Mouse (Mus musculus): ENCODE results near the gene Bax. TPM values are rescaled to one million over a fixed set of nuclear protein-coding genes. Genes with fewer than 3 reads are reported as not detected.

Bax gene
- 10 to 100 TPM; 24.7 to 26.7 TPM for total RNA-seq (2021)

- DNase-seq (ENCODE audit: low spot score): peak; percentile 91
- intact Hi-C loops (cut with DNase I): no loop called here
Measured at GRCm38 (mm10) chr7:45466283-45467089, at the start of gene Bax. Gene Bax, minus strand, starts transcription at chr7:45466898.

GRCm38 (mm10) chr7:45515436-45515835 is 48.7 kb upstream of the Bax start:
- DNase-seq (ENCODE audit: low spot score): no peak
- intact Hi-C loops (cut with DNase I): no loop called here

GRCm38 (mm10) chr7:45514411-45514810 is 47.7 kb upstream of the Bax start:
- DNase-seq (ENCODE audit: low spot score): no peak
- intact Hi-C loops (cut with DNase I): no loop called here

GRCm38 (mm10) chr7:45509912-45510787 is 43.5 kb upstream of the Bax start, which contains the start of gene Nucb1:
Gene Nucb1, minus strand, starts transcription at chr7:45510406.
- intact Hi-C loops (cut with DNase I): no loop called here
- DNase-seq (ENCODE audit: low spot score): peak; percentile 88

- no peak for DNase-seq (ENCODE audit: low spot score)
- intact Hi-C loops (cut with DNase I): no loop called here
Measured at GRCm38 (mm10) chr7:45509181-45509882, 42.6 kb upstream of the Bax start.

GRCm38 (mm10) chr7:45508561-45508960 is 41.9 kb upstream of the Bax start:
- DNase-seq (ENCODE audit: low spot score): no peak
- intact Hi-C loops (cut with DNase I): no loop called here

GRCm38 (mm10) chr7:45507583-45507982 is 40.9 kb upstream of the Bax start:
- intact Hi-C loops (cut with DNase I): no loop called here
- no peak for DNase-seq (ENCODE audit: low spot score)

GRCm38 (mm10) chr7:45498427-45498826 is 31.7 kb upstream of the Bax start:
- intact Hi-C loops (cut with DNase I): no loop called here
- no peak for DNase-seq (ENCODE audit: low spot score)

GRCm38 (mm10) chr7:45494548-45494947 is 27.9 kb upstream of the Bax start:
- no peak for DNase-seq (ENCODE audit: low spot score)
- intact Hi-C loops (cut with DNase I): no loop called here

- no peak for DNase-seq (ENCODE audit: low spot score)
- intact Hi-C loops (cut with DNase I): no loop called here
Measured at GRCm38 (mm10) chr7:45492951-45493350, 26.3 kb upstream of the Bax start.

- intact Hi-C loops (cut with DNase I): no loop called here
- DNase-seq (ENCODE audit: low spot score): no peak
Measured at GRCm38 (mm10) chr7:45492225-45492844, 25.6 kb upstream of the Bax start.

GRCm38 (mm10) chr7:45491264-45491663 is 24.6 kb upstream of the Bax start:
- intact Hi-C loops (cut with DNase I): no loop called here

GRCm38 (mm10) chr7:45490822-45491221 is 24.1 kb upstream of the Bax start:
- intact Hi-C loops (cut with DNase I): no loop called here
- DNase-seq (ENCODE audit: low spot score): no peak

More at GRCm38 (mm10) chr7:45491264-45491663, 24.6 kb upstream of the Bax start:
- no peak for DNase-seq (ENCODE audit: low spot score)

GRCm38 (mm10) chr7:45489578-45489977 is 22.9 kb upstream of the Bax start:
- intact Hi-C loops (cut with DNase I): no loop called here
- DNase-seq (ENCODE audit: low spot score): no peak

GRCm38 (mm10) chr7:45488293-45489204 is 21.9 kb upstream of the Bax start, which contains the start of gene Dhdh:
Gene Dhdh, minus strand, starts transcription at chr7:45488805.
- intact Hi-C loops (cut with DNase I): no loop called here
- DNase-seq (ENCODE audit: low spot score): peak; percentile 50

- intact Hi-C loops (cut with DNase I): no loop called here
- DNase-seq (ENCODE audit: low spot score): no peak
Measured at GRCm38 (mm10) chr7:45487861-45488292, 21.2 kb upstream of the Bax start.

- intact Hi-C loops (cut with DNase I): no loop called here
- DNase-seq (ENCODE audit: low spot score): no peak
Measured at GRCm38 (mm10) chr7:45486761-45487415, 20.2 kb upstream of the Bax start, which contains the start of gene Gm45808. Gene Gm45808, minus strand, starts transcription at chr7:45486811.

- intact Hi-C loops (cut with DNase I): no loop called here
- DNase-seq (ENCODE audit: low spot score): no peak
Measured at GRCm38 (mm10) chr7:45486158-45486557, 19.5 kb upstream of the Bax start.

Measured in heart, postnatal 25 days (tissue).